Mouse (Mus musculus) heart, embryonic 13.5 days (tissue): Measurements from ENCODE around the gene Pigv. TPM values are rescaled to one million over a fixed set of nuclear protein-coding genes. Genes with fewer than 3 reads are reported as not detected.

ENCODE experiments used
- ATAC-seq: fragments of 200-750 bp; cut with Nextera tagmentation; 2 replicates; pipeline ENCODE4 v1.8.0; 2017; ENCODE audit warnings: moderate TSS enrichment; ENCODE audit not compliant: insufficient number of reproducible peaks, low FRiP score, low TSS enrichment; ENCODE audit errors: extremely low read depth
- H3K27ac ChIP-seq: fragments of 300-500 bp; sonication (generic); replicated peaks from 2 replicates; pipeline ENCODE4 v1.5.1; 2015; ENCODE audit warnings: moderate library complexity, mild to moderate bottlenecking, inconsistent platforms
- H3K27me3 ChIP-seq: fragments of 300-500 bp; sonication (generic); replicated peaks from 2 replicates; pipeline ENCODE4 v1.6.1; 2015; ENCODE audit warnings: mild to moderate bottlenecking, inconsistent platforms
- H3K36me3 ChIP-seq: fragments of 300-500 bp; sonication (generic); 2 replicates; pipeline ENCODE4 v1.6.1; 2015; ENCODE audit warnings: mild to moderate bottlenecking, inconsistent platforms
- H3K4me1 ChIP-seq: fragments of 300-500 bp; sonication (generic); 2 replicates; pipeline ENCODE4 v1.6.1; 2015; ENCODE audit warnings: inconsistent platforms
- H3K4me2 ChIP-seq: fragments of 300-500 bp; sonication (generic); 2 replicates; pipeline ENCODE4 v1.6.1; 2015; ENCODE audit warnings: inconsistent platforms, mild to moderate bottlenecking, moderate library complexity
- H3K4me3 ChIP-seq: fragments of 300-500 bp; sonication (generic); 2 replicates; pipeline ENCODE4 v1.5.1; 2015; ENCODE audit warnings: moderate library complexity, mild to moderate bottlenecking, inconsistent platforms
- H3K9ac ChIP-seq: fragments of 300-500 bp; sonication (generic); 2 replicates; pipeline ENCODE4 v1.6.1; 2015; ENCODE audit warnings: inconsistent platforms, mild to moderate bottlenecking, moderate library complexity
- H3K9me3 ChIP-seq: fragments of 300-500 bp; sonication (generic); 2 replicates; pipeline ENCODE4 v1.6.1; 2016; ENCODE audit warnings: inconsistent platforms
- WGBS: fragments of 180-500 bp; shearing (Covaris S2); methylation state at CpG from one replicate; pipeline ENCODE4 v1.1.7; 2015; ENCODE audit warnings: mixed read lengths; 5-methylcytosine and 5-hydroxymethylcytosine counted together
- polyA plus RNA-seq: library from polyadenylated mRNA; unstranded; fragments of >200 nt; fragmentation: Nextera tagmentation; extraction: Ambion mirVana; gene quantifications from 2 replicates; pipeline ENCODE4 v1.2.1, GENCODE M21; 2015

The Pigv gene
- polyA plus RNA-seq, 1 experiment from 2014 or later, result 12.8 TPM

GRCm38 (mm10) chr4:133688417-133689067, 16.1 kb upstream of the Pigv start:
- Histone ChIP-seq H3K4me3 (no peak overlapping the region), H3K27ac (peak overlapping the region; percentile 40), H3K9me3 (no peaks in the 10 kb centered on the region), H3K36me3 (peaks cover 100% of the 10 kb centered on the region), H3K4me2 (no peak overlapping the region), H3K27me3 (no peaks in the 10 kb centered on the region), H3K4me1 (peaks cover 47% of the 10 kb centered on the region), H3K9ac (0 out of 2 replicates have a peak overlapping the region, but pooled peaks have one; percentile 1)
- ATAC-seq, result no peak; the same call in 1 of the 2 replicates
- 32% methylated on average over 7 of the region's 7 CpGs for WGBS

GRCm38 (mm10) chr4:133687126-133687525, 14.7 kb upstream of the Pigv start:
- Histone ChIP-seq H3K4me2 (no peak overlapping the region), H3K4me1 (peaks cover 52% of the 10 kb centered on the region), H3K9ac (no peak overlapping the region), H3K27me3 (no peaks in the 10 kb centered on the region), H3K36me3 (peaks cover 100% of the 10 kb centered on the region), H3K4me3 (no peak overlapping the region), H3K27ac (no peak overlapping the region), H3K9me3 (no peaks in the 10 kb centered on the region)
- 82% methylated on average over 5 of the region's 5 CpGs for WGBS
- ATAC-seq, result no peak

- Histone ChIP-seq H3K9me3 (no peaks in the 10 kb centered on the region), H3K4me2 (no peak overlapping the region), H3K27me3 (no peaks in the 10 kb centered on the region), H3K36me3 (peaks cover 100% of the 10 kb centered on the region), H3K4me3 (no peak overlapping the region), H3K9ac (no peak overlapping the region), H3K27ac (no peak overlapping the region), H3K4me1 (peaks cover 53% of the 10 kb centered on the region)
- 87% methylated on average over 11 of the region's 11 CpGs for WGBS
- ATAC-seq, result no peak
Measured at GRCm38 (mm10) chr4:133686512-133686911, 14.1 kb upstream of the Pigv start.

- Histone ChIP-seq H3K4me3 (no peak overlapping the region), H3K4me1 (peaks cover 45% of the 10 kb centered on the region), H3K27ac (no peak overlapping the region), H3K9ac (no peak overlapping the region), H3K36me3 (peaks cover 69% of the 10 kb centered on the region), H3K27me3 (no peaks in the 10 kb centered on the region), H3K9me3 (no peaks in the 10 kb centered on the region), H3K4me2 (no peak overlapping the region)
- 82% methylated on average over 14 of the region's 14 CpGs for WGBS
- no peak for ATAC-seq
Measured at GRCm38 (mm10) chr4:133680206-133680786, 7.8 kb upstream of the Pigv start.

GRCm38 (mm10) chr4:133679629-133680028, 7.2 kb upstream of the Pigv start:
- Histone ChIP-seq H3K36me3 (peaks cover 62% of the 10 kb centered on the region), H3K9ac (no peak overlapping the region), H3K4me1 (peaks cover 52% of the 10 kb centered on the region), H3K27me3 (no peaks in the 10 kb centered on the region), H3K27ac (no peak overlapping the region), H3K4me2 (no peak overlapping the region), H3K9me3 (no peaks in the 10 kb centered on the region), H3K4me3 (no peak overlapping the region)
- 86% methylated on average over 7 of the region's 7 CpGs for WGBS
- no peak for ATAC-seq

- H3K4me1 ChIP-seq, result peaks cover 63% of the 10 kb centered on the region
- peaks cover 39% of the 10 kb centered on the region for H3K36me3 ChIP-seq
- no peak overlapping the region for H3K4me2 ChIP-seq
- no peak overlapping the region for H3K27ac ChIP-seq
- no peak for ATAC-seq
- H3K4me3 ChIP-seq, result no peak overlapping the region
- H3K9me3 ChIP-seq, result no peaks in the 10 kb centered on the region
- WGBS, result 67% methylated on average over 7 of the region's 7 CpGs
- H3K27me3 ChIP-seq, result no peaks in the 10 kb centered on the region
- no peak overlapping the region for H3K9ac ChIP-seq
Measured at GRCm38 (mm10) chr4:133677266-133677665, 4.8 kb upstream of the Pigv start.

- Histone ChIP-seq H3K4me1 (peaks cover 58% of the 10 kb centered on the region), H3K4me2 (peak overlapping the region; percentile 53), H3K9me3 (no peaks in the 10 kb centered on the region), H3K9ac (peak overlapping the region; percentile 42), H3K36me3 (peaks cover 28% of the 10 kb centered on the region), H3K4me3 (0 out of 2 replicates have a peak overlapping the region, but pooled peaks have one; percentile 2), H3K27me3 (no peaks in the 10 kb centered on the region), H3K27ac (peak overlapping the region; percentile 100)
- 13% methylated on average over 3 of the region's 3 CpGs for WGBS
- no peak for ATAC-seq
Measured at GRCm38 (mm10) chr4:133676189-133676588, 3.7 kb upstream of the Pigv start.

- Histone ChIP-seq H3K36me3 (peaks cover 22% of the 10 kb centered on the region), H3K9ac (peak overlapping the region; percentile 42; the same call in 1 of the 2 replicates), H3K27me3 (no peaks in the 10 kb centered on the region), H3K9me3 (no peaks in the 10 kb centered on the region), H3K4me1 (peaks cover 57% of the 10 kb centered on the region), H3K4me3 (0 out of 2 replicates have a peak overlapping the region, but pooled peaks have one; percentile 2), H3K4me2 (peak overlapping the region; percentile 53), H3K27ac (peak overlapping the region; percentile 100)
- ATAC-seq, result no peak
- WGBS, result 7% methylated on average over 5 of the region's 5 CpGs
Measured at GRCm38 (mm10) chr4:133675594-133676016, 3.2 kb upstream of the Pigv start.

GRCm38 (mm10) chr4:133674331-133674695, 1.9 kb upstream of the Pigv start:
- Histone ChIP-seq H3K9me3 (no peaks in the 10 kb centered on the region), H3K27ac (peak overlapping the region; percentile 100), H3K4me1 (peaks cover 68% of the 10 kb centered on the region), H3K27me3 (no peaks in the 10 kb centered on the region), H3K4me2 (peak overlapping the region; percentile 78), H3K9ac (peak overlapping the region; percentile 95), H3K4me3 (peak overlapping the region; percentile 76), H3K36me3 (peaks cover 9% of the 10 kb centered on the region)
- ATAC-seq, result no peak
- WGBS, result 51% methylated on average over 8 of the region's 8 CpGs

GRCm38 (mm10) chr4:133673666-133674330, 1.4 kb upstream of the Pigv start:
- peak overlapping the region; percentile 100 for H3K27ac ChIP-seq
- no peaks in the 10 kb centered on the region for H3K27me3 ChIP-seq
- peaks cover 9% of the 10 kb centered on the region for H3K36me3 ChIP-seq
- no peaks in the 10 kb centered on the region for H3K9me3 ChIP-seq
- H3K4me2 ChIP-seq, result peak overlapping the region; percentile 78
- 20% methylated on average over 10 of the region's 10 CpGs for WGBS
- peak overlapping the region; percentile 76 for H3K4me3 ChIP-seq
- ATAC-seq, result no peak
- H3K4me1 ChIP-seq, result peaks cover 68% of the 10 kb centered on the region
- H3K9ac ChIP-seq, result peak overlapping the region; percentile 95

- H3K36me3 ChIP-seq, result peaks cover 10% of the 10 kb centered on the region
- H3K27ac ChIP-seq, result peak overlapping the region; percentile 100
- peaks cover 68% of the 10 kb centered on the region for H3K4me1 ChIP-seq
- peak overlapping the region; percentile 95 for H3K9ac ChIP-seq
- no peaks in the 10 kb centered on the region for H3K27me3 ChIP-seq
- ATAC-seq, result no peak
- WGBS, result 2% methylated on average over 24 of the region's 24 CpGs
- peak overlapping the region; percentile 78 for H3K4me2 ChIP-seq
- no peaks in the 10 kb centered on the region for H3K9me3 ChIP-seq
- peak overlapping the region; percentile 76 for H3K4me3 ChIP-seq
Measured at GRCm38 (mm10) chr4:133672845-133673647, 599 bp upstream of the Pigv start.
